Mouse (Mus musculus) gastrocnemius, postnatal 36 days (tissue): ENCODE measurements at regions not wholly inside any gene's neighbourhood (a gene's known extent, or its start where the extent isn't known, plus 50 kb on each side); places are given as distances from the start of the nearest gene placed in this dataset.

ENCODE experiments used
- DNase-seq, 2 experiments: peaks; one replicate each; pipeline ENCODE4 v3.0.0; 2022
- intact Hi-C: fragments of 180-260 bp; cut with DNase I; formaldehyde crosslinking; loops from one replicate; pipeline ENCODE4 v1.15.1; 2025

DNA sequence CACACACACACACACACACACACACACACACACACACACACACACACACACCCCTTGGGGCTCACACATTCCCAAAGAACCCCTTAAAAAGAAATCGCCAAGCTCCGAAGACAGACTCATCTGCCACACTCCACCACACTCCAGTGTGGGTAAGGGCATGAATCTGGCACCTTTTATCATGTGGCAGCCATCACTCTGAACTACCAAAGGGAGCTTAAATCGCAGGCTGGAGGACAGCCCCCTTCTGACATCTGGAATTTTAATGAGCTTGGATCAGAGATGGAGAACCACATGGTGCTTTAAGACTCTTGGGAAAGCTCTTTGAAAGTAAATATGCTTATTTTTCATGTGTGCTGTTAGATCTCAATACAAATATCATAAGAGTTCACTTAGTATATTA lies 462.5 kb upstream of the Gm10131 start:
- no peak for DNase-seq
- intact Hi-C loops: no loop called here

DNA sequence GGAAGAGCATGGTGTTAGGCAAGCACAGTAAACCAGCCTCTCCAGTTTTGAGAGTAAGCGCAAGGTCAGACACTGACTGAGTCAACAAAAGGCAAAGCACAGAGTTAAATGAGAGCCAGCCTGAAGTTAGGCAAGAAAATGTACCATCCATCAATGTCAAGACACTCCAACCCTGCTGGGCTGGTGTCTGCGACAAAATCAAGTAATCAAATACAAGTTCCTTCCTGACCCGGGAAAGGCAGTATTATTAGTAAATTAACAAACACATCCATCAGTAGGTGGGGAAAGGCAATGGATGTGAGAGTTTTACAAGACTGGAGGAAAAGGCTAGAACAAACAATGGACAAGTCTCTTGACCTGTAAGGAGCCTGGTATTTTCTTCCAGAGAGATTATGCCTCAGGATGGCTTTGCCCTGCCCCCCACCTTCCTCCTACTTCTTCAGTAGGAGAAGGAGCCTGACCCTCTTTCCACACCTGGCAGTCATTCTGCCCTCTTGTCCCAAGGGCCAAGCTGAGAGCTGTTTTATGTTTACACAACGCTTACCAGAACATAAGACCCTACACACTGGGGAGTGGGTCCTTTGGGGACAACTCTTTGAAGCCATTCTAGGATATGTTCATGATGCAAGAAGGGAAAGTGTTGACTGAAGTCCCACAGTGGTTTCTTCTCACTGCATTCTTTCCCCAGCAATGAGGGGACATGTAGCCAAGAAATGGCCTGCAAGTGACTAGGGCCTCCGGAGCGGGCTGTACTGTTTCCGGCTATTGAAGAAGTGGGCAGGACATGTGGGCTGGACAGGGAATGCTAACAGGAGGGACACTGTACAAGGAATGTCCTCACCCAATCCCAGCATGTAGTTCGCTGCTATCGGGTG lies 461.7 kb upstream of the Gm10131 start:
- intact Hi-C loops: no loop called here
- no peak for DNase-seq

GRCm38 (mm10) chr8:34571736-34572135 lies 460.2 kb upstream of the Gm10131 start:
- intact Hi-C loops: no loop called here
- DNase-seq: no peak

- DNase-seq: no peak
- intact Hi-C loops: no loop called here
Measured at GRCm38 (mm10) chr8:34562278-34562677, 450.7 kb upstream of the Gm10131 start.

- intact Hi-C loops: no loop called here
- no peak for DNase-seq
Measured at GRCm38 (mm10) chr8:34549786-34550185, 438.2 kb upstream of the Gm10131 start.

GRCm38 (mm10) chr8:34546815-34547214 lies 435.3 kb upstream of the Gm10131 start:
- DNase-seq: no peak
- intact Hi-C loops: no loop called here

GRCm38 (mm10) chr8:34542361-34543038 lies 431.0 kb upstream of the Gm10131 start:
- intact Hi-C loops: loop anchor here (5.0 kb wide), 1 partner anchor 45 kb away; no protein-coding TSS in a partner anchor
- no peak for DNase-seq

DNA sequence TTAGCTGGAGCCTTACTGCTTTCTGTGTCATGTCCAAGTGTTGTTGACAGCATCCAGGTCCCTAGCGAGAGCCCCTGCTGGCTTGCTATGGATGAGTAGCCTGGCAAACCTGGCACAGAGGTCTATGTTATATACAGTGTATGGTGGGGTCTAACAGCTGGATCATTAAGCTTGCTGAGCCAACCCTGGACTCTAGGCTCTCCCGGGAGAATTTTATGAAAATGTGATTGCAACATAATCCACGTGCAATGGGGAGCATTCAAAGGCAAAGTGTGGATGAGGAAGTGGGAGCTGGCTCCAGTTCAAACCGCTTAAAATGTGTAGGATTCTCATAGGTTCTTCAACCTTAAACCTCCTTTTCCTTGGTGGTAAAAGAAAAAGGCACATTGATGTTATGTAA lies 427.7 kb upstream of the Gm10131 start:
- intact Hi-C loops: no loop called here
- DNase-seq: no peak

- intact Hi-C loops: no loop called here
- no peak for DNase-seq
Measured at GRCm38 (mm10) chr8:34535434-34535833, 423.9 kb upstream of the Gm10131 start.

- intact Hi-C loops: no loop called here
- no peak for DNase-seq
Measured at GRCm38 (mm10) chr8:34533421-34533820, 421.9 kb upstream of the Gm10131 start.

DNA sequence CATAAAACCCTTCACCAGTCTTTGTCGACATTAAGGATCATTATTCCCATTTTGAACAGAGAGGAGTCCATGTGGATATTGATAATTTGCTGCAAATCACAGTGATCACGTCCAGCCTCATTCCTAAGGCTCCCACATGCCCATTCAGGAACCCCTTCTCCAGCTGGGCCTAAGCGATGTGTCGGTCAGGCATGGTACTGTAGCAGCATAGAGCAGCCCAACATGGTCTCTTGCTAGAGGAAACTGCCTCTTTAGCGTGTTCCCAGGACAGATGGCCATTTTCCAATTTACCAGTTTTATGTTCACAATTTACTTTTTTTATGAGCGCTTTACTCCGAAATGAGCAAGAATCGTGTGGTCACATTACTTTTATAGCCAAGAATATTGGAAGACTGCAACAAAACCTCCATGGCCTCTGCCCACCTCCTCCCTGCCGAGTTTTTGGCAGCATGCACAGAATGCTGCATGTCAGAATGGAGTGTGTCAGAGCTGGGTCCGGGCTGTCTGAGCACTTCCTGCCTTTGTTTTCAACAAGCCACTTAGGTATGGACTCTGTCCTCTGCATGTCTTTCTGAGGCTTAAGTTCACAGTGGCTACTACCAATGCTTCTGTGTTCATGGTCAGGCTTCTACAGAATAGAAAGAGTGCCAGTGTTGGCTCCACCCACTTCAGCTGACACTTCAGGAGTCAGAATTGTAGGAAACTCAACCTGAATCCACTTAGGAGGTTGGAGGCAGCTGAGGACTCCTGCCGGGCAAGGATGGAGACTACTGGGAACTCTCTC lies 419.6 kb upstream of the Gm10131 start:
- intact Hi-C loops: no loop called here
- DNase-seq: no peak

- no peak for DNase-seq
- intact Hi-C loops: no loop called here
Measured at GRCm38 (mm10) chr8:34530046-34530445, 418.5 kb upstream of the Gm10131 start.

DNA sequence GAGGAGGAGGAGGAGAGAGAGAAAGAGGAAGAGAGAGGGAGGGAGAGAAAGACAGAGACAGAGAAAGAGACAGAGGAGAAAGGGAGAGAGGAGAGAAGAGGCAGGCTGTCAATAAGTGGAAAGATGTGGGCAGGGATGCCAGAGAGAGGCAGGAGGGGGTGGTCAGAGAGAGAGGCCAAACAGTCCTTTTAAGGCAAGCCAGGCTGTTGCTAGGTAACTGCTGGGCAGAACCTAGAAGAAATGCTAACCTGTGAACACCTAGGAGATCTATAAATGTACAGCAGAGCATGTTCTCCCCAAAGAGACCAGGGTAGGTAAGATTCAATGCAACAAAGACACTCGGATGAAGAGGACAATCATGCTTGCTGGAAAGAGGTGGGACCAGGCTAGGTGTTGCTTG lies 417.9 kb upstream of the Gm10131 start:
- DNase-seq: no peak
- intact Hi-C loops: no loop called here

- no peak for DNase-seq
- intact Hi-C loops: no loop called here
Measured at GRCm38 (mm10) chr8:34528213-34528612, 416.7 kb upstream of the Gm10131 start.

DNA sequence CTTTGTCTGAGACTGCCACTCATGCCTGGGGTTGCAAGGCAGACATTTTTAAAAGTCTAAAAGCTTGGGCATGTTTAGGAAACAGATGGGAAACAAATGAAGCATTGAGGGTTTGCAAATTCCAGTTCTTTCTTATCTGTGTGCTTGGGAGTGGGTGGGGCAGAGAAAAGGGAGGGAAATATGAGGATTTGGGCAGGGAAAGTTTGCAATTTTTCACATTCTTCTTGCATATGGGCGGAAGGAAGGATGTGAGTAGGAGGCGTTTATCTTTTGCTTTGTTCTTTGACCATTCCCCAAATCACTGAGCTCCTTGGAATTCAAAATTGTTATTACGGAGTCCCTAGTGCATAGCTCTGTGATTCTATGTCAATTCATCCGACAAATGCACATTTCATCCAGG lies 413.7 kb upstream of the Gm10131 start:
- intact Hi-C loops: no loop called here
- DNase-seq: no peak

- intact Hi-C loops: no loop called here
- DNase-seq: no peak
Measured at GRCm38 (mm10) chr8:34523849-34524248, 412.3 kb upstream of the Gm10131 start.

- DNase-seq: no peak
- intact Hi-C loops: no loop called here
Measured at GRCm38 (mm10) chr8:34521316-34521715, 409.8 kb upstream of the Gm10131 start.

GRCm38 (mm10) chr8:34520664-34521063 lies 409.1 kb upstream of the Gm10131 start:
- no peak for DNase-seq
- intact Hi-C loops: no loop called here

- intact Hi-C loops: no loop called here
- no peak for DNase-seq
Measured at GRCm38 (mm10) chr8:34513459-34514090, 402.0 kb upstream of the Gm10131 start.

DNA sequence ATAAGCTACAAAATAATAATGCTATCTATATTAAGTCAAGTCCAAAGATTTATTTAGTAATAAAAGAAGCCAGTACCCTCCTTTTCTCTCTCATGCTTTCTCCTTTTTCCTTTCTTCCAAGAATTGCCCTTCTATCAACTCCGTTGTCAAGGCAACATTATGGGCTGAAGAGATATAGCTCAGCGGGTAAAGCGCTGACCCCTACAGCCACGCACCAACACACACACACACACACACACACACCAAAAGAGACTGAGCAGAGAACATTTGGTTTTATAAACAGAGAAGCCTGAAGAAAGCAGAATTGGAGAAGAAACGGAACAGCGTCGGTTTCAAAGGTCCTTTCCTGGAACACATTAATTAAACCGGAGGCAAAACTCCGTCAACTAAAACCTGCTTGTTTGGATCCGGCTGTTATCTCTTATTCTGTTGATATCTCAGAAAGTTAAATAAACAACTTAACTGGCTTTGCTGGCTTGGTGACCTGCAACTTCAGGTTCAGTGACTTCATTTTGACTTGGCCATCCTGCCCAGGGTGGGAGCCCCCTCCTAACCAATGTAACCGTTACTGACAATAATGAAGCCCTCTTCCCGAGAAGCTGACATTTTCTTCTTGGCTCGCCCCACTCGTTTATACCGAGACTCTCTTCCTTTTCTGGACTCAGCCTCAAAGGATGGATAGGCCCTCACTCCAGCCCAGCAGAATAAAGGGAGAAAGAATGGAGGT lies 394.5 kb upstream of the Gm10131 start:
- DNase-seq: no peak
- intact Hi-C loops: no loop called here
